ENCODE assay signal across 10 mouse cellular contexts in the genomic region with DNA sequence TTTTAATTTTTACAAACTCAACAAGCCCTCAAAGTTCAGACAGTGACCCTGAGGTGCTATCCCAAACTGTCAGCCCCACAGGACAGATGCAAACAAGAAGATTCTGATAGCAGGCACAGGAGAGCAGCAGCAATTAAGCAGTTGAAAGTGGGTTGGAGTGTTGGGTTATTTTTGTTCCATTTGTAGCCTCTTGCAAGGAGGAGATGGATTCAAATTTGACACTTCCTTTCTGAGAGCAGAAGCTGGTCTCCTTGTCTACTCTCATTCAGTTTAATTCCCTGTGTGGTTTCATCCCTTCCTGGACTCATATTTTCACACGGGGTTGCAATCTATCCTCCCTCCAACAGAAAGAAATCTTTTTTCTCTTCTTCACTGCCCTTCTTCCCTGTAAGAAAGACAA. TPM values are rescaled to one million over a fixed set of nuclear protein-coding genes. Genes with fewer than 3 reads are reported as not detected.
A peak's percentile ranks its signal among the peaks of the same experiment; 100 is the strongest.
DNase-seq lines count a peak whose midpoint lies in the region; ATAC-seq and TF ChIP-seq lines count a peak whose summit lies in the region.
"Had no signal": no experiment of that assay in that cellular context is flagged by ENCODE, and none has a peak within 500 bp of the region (broad histone marks: within the 10 kb centered on the region; RNA-seq: fewer than 3 reads in every experiment).

No protein-coding gene starts in this region.

- no peak for ATAC-seq in forebrain, embryonic 11.5 days (replicated peaks; ENCODE audit: low FRiP score)
- no peak for ATAC-seq in hindbrain, postnatal 0 days
- no peak for ATAC-seq in neural tube, embryonic 14.5 days (ENCODE audit: low read depth)

- peak overlapping the region; percentile 98 for H3K27ac ChIP-seq in layer of hippocampus, adult 2 months
- H3K27ac ChIP-seq in forebrain, embryonic 11.5 days (ENCODE audit: low read depth, low read length) = no peak overlapping the region
- H3K27ac ChIP-seq in hindbrain, postnatal 0 days = peak overlapping the region; percentile 90
- peak overlapping the region; percentile 85 for H3K27ac ChIP-seq in neural tube, embryonic 14.5 days (ENCODE audit: low read depth, low read length)

- H3K4me3 ChIP-seq in layer of hippocampus, adult 2 months = peak overlapping the region; percentile 87
- H3K4me3 ChIP-seq in forebrain, embryonic 11.5 days (ENCODE audit: low read depth, low read length) = peak overlapping the region; percentile 60
- peak overlapping the region; percentile 80 for H3K4me3 ChIP-seq in hindbrain, postnatal 0 days (ENCODE audit: low read length)
- peak overlapping the region; percentile 63 for H3K4me3 ChIP-seq in neural tube, embryonic 14.5 days (ENCODE audit: low read depth, low read length)

- H3K4me2 ChIP-seq in forebrain, embryonic 11.5 days (ENCODE audit: low read depth, low read length, severe bottlenecking) = peak overlapping the region; percentile 97
- peak overlapping the region; percentile 97 for H3K4me2 ChIP-seq in hindbrain, postnatal 0 days (ENCODE audit: low read depth, low read length)
- peak overlapping the region; percentile 96 for H3K4me2 ChIP-seq in neural tube, embryonic 14.5 days (ENCODE audit: low read depth, low read length)

- TF ChIP-seq CTCF in layer of hippocampus, adult 2 months (conservative IDR thresholded peaks at IDR 0.05) = no peak
- TF ChIP-seq CTCF in hindbrain, postnatal 0 days (IDR thresholded peaks at IDR 0.05; ENCODE audit: low read depth) = no peak

- peak overlapping the region; percentile 67 for H3K9ac ChIP-seq in forebrain, embryonic 11.5 days (ENCODE audit: low read length)
- peak overlapping the region; percentile 79 for H3K9ac ChIP-seq in hindbrain, postnatal 0 days (replicated peaks; ENCODE audit: low read length)
- H3K9ac ChIP-seq in neural tube, embryonic 14.5 days (replicated peaks; ENCODE audit: low read depth, low read length) = peak overlapping the region; percentile 74

- DNase-seq in layer of hippocampus, adult 2 months (ENCODE audit: low spot score in 2 of 2) = no peak
- DNase-seq in layer of hippocampus, postnatal 10 days (ENCODE audit: low spot score in 2 of 2) = no peak
- DNase-seq in forebrain, embryonic 11.5 days (ENCODE audit: low spot score) = no peak
- no peak for DNase-seq in hindbrain, postnatal 0 days (ENCODE audit: low spot score)
- DNase-seq in adrenal gland, postnatal 4 days (ENCODE audit: low spot score in 2 of 2) = no peak
- no peak for DNase-seq in layer of hippocampus, adult 11-12 months (ENCODE audit: low spot score)

- 0% methylated on average over 1 of the region's 1 CpGs for WGBS in forebrain, embryonic 11.5 days
- WGBS in hindbrain, postnatal 0 days = 0% methylated on average over 1 of the region's 1 CpGs
- 4% methylated on average over 1 of the region's 1 CpGs for WGBS in neural tube, embryonic 14.5 days

- H3K4me1 ChIP-seq in forebrain, embryonic 11.5 days (replicated peaks; ENCODE audit: control insufficient read depth, insufficient read depth, low read length) = 0 out of 2 replicates have a peak, but pooled peaks cover 2% of the 10 kb centered on the region
- H3K4me1 ChIP-seq in hindbrain, postnatal 0 days (ENCODE audit: insufficient read depth, low read length) = no peaks in the 10 kb centered on the region
- H3K4me1 ChIP-seq in neural tube, embryonic 14.5 days (ENCODE audit: control insufficient read depth, insufficient read depth, low read length) = no peaks in the 10 kb centered on the region

- no peaks in the 10 kb centered on the region for H3K9me3 ChIP-seq in forebrain, embryonic 11.5 days (ENCODE audit: control insufficient read depth, low read length)
- H3K9me3 ChIP-seq in hindbrain, postnatal 0 days (ENCODE audit: low read length) = no peaks in the 10 kb centered on the region
- H3K9me3 ChIP-seq in neural tube, embryonic 14.5 days (ENCODE audit: control insufficient read depth, low read length) = no peaks in the 10 kb centered on the region

- H3K27me3 ChIP-seq in forebrain, embryonic 11.5 days (ENCODE audit: control insufficient read depth, insufficient read depth, low read length) = no peaks in the 10 kb centered on the region; the same call in 1 of the 2 replicates
- H3K27me3 ChIP-seq in hindbrain, postnatal 0 days (ENCODE audit: insufficient read depth, low read length) = no peaks in the 10 kb centered on the region
- H3K27me3 ChIP-seq in neural tube, embryonic 14.5 days (ENCODE audit: control insufficient read depth, insufficient read depth, low read length) = no peaks in the 10 kb centered on the region

- no peaks in the 10 kb centered on the region for H3K36me3 ChIP-seq in forebrain, embryonic 11.5 days (ENCODE audit: control insufficient read depth, insufficient read depth, low read length)
- H3K36me3 ChIP-seq in hindbrain, postnatal 0 days (ENCODE audit: insufficient read depth, low read length) = no peaks in the 10 kb centered on the region
- no peaks in the 10 kb centered on the region for H3K36me3 ChIP-seq in neural tube, embryonic 14.5 days (ENCODE audit: control insufficient read depth, insufficient read depth, low read length)
- H3K36me3 ChIP-seq: G1E had no signal

RNA-seq across cellular contexts. Expression of gene Syt1, which starts 1.0 kb away (rescaled TPM):
- total RNA-seq in layer of hippocampus, adult 2 months (2021) = 1,000 to 10,000 TPM in 1 of 2 experiments, 100 to 1,000 TPM in 1; 975 to 1,036 TPM
- total RNA-seq in layer of hippocampus, postnatal 10 days (2021) = 100 to 1,000 TPM; 629 to 667 TPM
- 16.9 and 17.4 TPM in 2 replicates for polyA plus RNA-seq in forebrain, embryonic 11.5 days (2014; fragmentation: Nextera tagmentation; extraction: Ambion mirVana)
- total RNA-seq in hindbrain, postnatal 0 days (2014; rRNA removed) = 96.1 TPM in 2 replicates
- polyA plus RNA-seq in hindbrain, postnatal 0 days (2015; fragmentation: Nextera tagmentation; extraction: Ambion mirVana) = 145 and 147 TPM in 2 replicates
- 127 and 130 TPM in 2 replicates for polyA plus RNA-seq in neural tube, embryonic 14.5 days (2014; fragmentation: Nextera tagmentation; extraction: Ambion mirVana)
- total RNA-seq in adrenal gland, postnatal 4 days (2021) = 10 to 100 TPM; 24.9 to 30.7 TPM
- total RNA-seq: hematopoietic stem cell, adult 5-6 weeks; megakaryocyte, adult 5-6 weeks had no signal
